Mouse (Mus musculus) central nervous system, embryonic 11.5 days (tissue): Measurements from ENCODE around the gene Otof. TPM values are rescaled to one million over a fixed set of nuclear protein-coding genes. Genes with fewer than 3 reads are reported as not detected.

Experiments
- polyA plus RNA-seq: library from polyadenylated mRNA; depleted of rRNA; stranded (reverse); fragments of >200 nt; gene quantifications from 2 replicates; pipeline ENCODE4 v1.2.3, GENCODE M21; 2012; rRNA removed

Gene Otof
- 0.53 and 0.76 TPM in 2 replicates for polyA plus RNA-seq

GRCm38 (mm10) chr5:30461821-30462220 is at the start of gene Otof:
TSS of gene Otof (minus strand) at chr5:30461932.

DNA sequence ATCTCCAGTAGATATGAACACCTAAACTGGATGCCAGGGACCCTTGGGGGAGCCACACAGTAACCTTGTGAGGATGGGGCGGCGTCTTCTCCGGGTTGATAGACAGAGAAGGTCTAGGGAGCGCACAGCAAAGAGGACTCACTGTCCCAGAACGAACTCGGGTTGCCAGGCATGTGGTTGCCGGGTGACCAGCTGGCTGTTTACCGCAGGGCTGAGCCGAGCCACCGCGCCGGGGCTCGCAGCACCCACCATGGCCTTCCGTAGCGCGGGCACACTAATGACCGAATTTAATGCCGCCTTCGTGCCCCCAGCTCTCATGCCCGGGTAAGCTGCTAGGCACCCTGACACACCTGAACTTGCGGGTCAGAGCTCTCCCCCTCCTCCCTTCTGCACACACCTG is 4.1 kb upstream of the Otof start, which contains the start of gene 1700001C02Rik:
Gene 1700001C02Rik, plus strand, starts transcription at position 187 of the 400 bp plus-strand sequence.

Other genes starting within 250 kb of the Otof start
- 22.2 and 39.6 TPM in 2 replicates for gene Selenoi, start 229.4 kb downstream of the Otof start, polyA plus RNA-seq
- 0.52 and 0.68 TPM in 2 replicates for gene Drc1, start 180.5 kb downstream of the Otof start, polyA plus RNA-seq
- not detected in 2 replicates for gene 1700001C02Rik, start 4.1 kb upstream of the Otof start, polyA plus RNA-seq
- not detected in 2 replicates for gene Cib4, start 83.9 kb upstream of the Otof start, polyA plus RNA-seq
- gene Kcnk3, start 126.2 kb upstream of the Otof start, polyA plus RNA-seq, result 0.65 and 2.0 TPM in 2 replicates
- gene Slc35f6, start 186.0 kb upstream of the Otof start, polyA plus RNA-seq, result 9.5 and 27.1 TPM in 2 replicates
- 246 and 257 TPM in 2 replicates for gene Cenpa, start 204.8 kb upstream of the Otof start, polyA plus RNA-seq
- 96.8 and 101 TPM in 2 replicates for gene Dpysl5, start 249.6 kb upstream of the Otof start, polyA plus RNA-seq